Mouse (Mus musculus) forebrain, embryonic 11.5 days (tissue): ENCODE measurements around the gene Pygm. TPM values are rescaled to one million over a fixed set of nuclear protein-coding genes. Genes with fewer than 3 reads are reported as not detected.

Experiments
- ATAC-seq: fragments of 200-750 bp; cut with Nextera tagmentation; replicated peaks from 2 replicates; pipeline ENCODE4 v1.8.0; 2017; ENCODE audit warnings: moderate TSS enrichment; ENCODE audit not compliant: low FRiP score
- DNase-seq: peaks from one replicate; pipeline ENCODE4 v3.0.0-alpha.2; 2017; ENCODE audit warnings: low spot score
- H3K27ac ChIP-seq: fragments of 300-500 bp; sonication (generic); 2 replicates; pipeline ENCODE4 v1.5.1; 2014; ENCODE audit warnings: low read depth, low read length
- H3K27me3 ChIP-seq: fragments of 300-500 bp; sonication (generic); 2 replicates; pipeline ENCODE4 v1.6.1; 2014; ENCODE audit warnings: mild to moderate bottlenecking, low read length, mixed read lengths; ENCODE audit not compliant: control insufficient read depth, insufficient read depth
- H3K36me3 ChIP-seq: fragments of 300-500 bp; sonication (generic); 2 replicates; pipeline ENCODE4 v1.6.1; 2014; ENCODE audit warnings: mild to moderate bottlenecking, low read length, moderate library complexity, mixed read lengths; ENCODE audit not compliant: control insufficient read depth, insufficient read depth
- H3K4me1 ChIP-seq: fragments of 300-500 bp; sonication (generic); replicated peaks from 2 replicates; pipeline ENCODE4 v1.6.1; 2014; ENCODE audit warnings: low read length, mixed read lengths; ENCODE audit not compliant: control insufficient read depth, insufficient read depth
- H3K4me2 ChIP-seq: fragments of 300-500 bp; sonication (generic); 2 replicates; pipeline ENCODE4 v1.6.1; 2014; ENCODE audit warnings: low read depth, mild to moderate bottlenecking, low read length, moderate library complexity, mixed read lengths; ENCODE audit not compliant: severe bottlenecking
- H3K4me3 ChIP-seq: fragments of 300-500 bp; sonication (generic); 2 replicates; pipeline ENCODE4 v1.5.1; 2014; ENCODE audit warnings: low read depth, low read length
- H3K9ac ChIP-seq: fragments of 300-500 bp; sonication (generic); 2 replicates; pipeline ENCODE4 v1.6.1; 2014; ENCODE audit warnings: low read length
- H3K9me3 ChIP-seq: fragments of 300-500 bp; sonication (generic); 2 replicates; pipeline ENCODE4 v1.6.1; 2016; ENCODE audit warnings: low read length, mixed read lengths; ENCODE audit not compliant: control insufficient read depth
- WGBS: fragments of 180-500 bp; shearing (Covaris S2); extraction: QIAGEN DNeasy Blood & Tissue Kit; methylation state at CpG from one replicate; pipeline ENCODE4 v1.1.7; 2014; 5-methylcytosine and 5-hydroxymethylcytosine counted together
- polyA plus RNA-seq: library from polyadenylated mRNA; unstranded; fragments of >200 nt; fragmentation: Nextera tagmentation; extraction: Ambion mirVana; gene quantifications from 2 replicates; pipeline ENCODE4 v1.2.1, GENCODE M21; 2014

Pygm gene
- polyA plus RNA-seq, 1 experiment from 2014 or later = 1.2 TPM

DNA sequence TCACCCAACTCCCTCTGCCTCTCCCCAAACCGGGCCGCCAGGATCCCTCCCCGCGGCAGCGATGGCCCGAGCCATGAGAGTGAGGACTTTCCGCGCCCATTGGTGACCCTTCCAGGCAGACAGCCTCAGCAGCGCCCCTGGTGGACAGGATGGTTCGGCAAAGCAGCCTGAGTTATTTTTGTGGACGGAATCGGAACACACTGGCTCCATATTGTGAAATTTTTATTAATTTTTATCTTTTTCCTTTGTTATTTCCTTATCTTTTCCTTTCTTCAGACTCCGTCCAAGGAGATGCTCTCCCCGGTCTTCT lies 8.0 kb upstream of the Pygm start:
- Histone ChIP-seq H3K4me2 (no peak overlapping the region), H3K9ac (no peak overlapping the region), H3K36me3 (peaks cover 57% of the 10 kb centered on the region), H3K9me3 (no peaks in the 10 kb centered on the region), H3K4me1 (no peaks in the 10 kb centered on the region), H3K27ac (no peak overlapping the region), H3K27me3 (no peaks in the 10 kb centered on the region), H3K4me3 (no peak overlapping the region)
- ATAC-seq = no peak
- WGBS = 80% methylated on average over 14 of the region's 14 CpGs
- DNase-seq = peak; percentile 83

DNA sequence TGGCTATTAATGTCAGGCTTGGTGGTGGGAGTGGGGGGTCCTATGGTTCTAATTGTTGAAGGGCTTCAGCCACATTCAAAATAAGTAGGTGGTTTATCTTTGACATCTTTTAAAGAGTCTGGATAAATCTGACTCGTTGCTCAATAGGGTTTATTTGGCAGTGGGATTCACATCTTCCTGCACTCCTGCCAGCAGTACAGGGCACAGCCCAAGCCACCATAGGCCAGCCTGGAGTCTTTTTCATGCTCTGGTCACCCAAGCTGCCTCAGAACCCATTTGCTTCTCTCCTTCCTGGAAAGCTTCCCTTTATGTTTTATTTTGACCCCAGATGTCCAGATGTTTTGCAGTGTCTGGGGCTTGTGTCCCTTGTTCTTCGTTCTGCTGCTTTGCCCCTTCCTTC lies 7.6 kb upstream of the Pygm start:
- DNase-seq = no peak
- Histone ChIP-seq H3K4me3 (no peak overlapping the region), H3K27ac (no peak overlapping the region), H3K4me1 (no peaks in the 10 kb centered on the region), H3K9me3 (no peaks in the 10 kb centered on the region), H3K4me2 (no peak overlapping the region), H3K36me3 (peaks cover 53% of the 10 kb centered on the region), H3K27me3 (no peaks in the 10 kb centered on the region), H3K9ac (no peak overlapping the region)
- WGBS = 80% methylated on average over 2 of the region's 2 CpGs
- no peak for ATAC-seq

DNA sequence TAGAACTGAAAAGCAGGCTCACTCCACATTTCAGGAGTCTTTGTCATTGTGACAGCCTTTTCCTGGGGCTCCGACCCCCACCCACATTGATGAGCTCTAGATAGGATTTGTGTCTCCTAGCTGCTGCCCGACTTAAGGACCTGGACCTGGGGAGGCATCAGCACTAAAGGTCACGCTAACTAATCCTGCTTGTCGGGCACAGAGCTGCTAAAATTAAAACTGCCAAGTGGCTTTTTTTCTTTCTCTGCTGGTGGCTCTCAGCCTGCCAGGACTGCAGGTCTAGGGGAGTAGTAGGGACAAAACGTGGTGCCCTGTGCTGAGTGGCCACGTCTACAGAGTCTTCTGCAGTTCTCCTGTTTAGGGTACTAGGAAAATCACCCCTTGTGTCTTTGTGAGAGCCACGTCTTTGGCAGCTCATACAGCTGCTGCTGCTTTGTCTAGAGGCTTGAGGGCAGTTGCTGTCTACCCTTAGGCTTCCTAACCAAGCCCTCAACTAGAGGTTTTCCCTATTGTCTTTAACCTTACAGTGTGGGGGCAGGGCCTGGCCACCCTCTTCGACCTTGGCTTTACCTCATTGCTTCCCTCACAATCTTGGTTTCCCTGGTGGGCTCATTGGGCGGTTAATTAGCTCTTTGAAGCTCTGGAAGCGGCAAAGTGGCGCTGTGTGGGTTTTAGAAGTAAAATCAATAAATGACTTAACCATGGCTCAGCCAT lies 6.7 kb upstream of the Pygm start:
- Histone ChIP-seq H3K4me1 (no peaks in the 10 kb centered on the region), H3K4me3 (no peak overlapping the region), H3K9ac (no peak overlapping the region; the same call in 1 of the 2 replicates), H3K36me3 (peaks cover 44% of the 10 kb centered on the region), H3K4me2 (no peak overlapping the region), H3K9me3 (no peaks in the 10 kb centered on the region), H3K27ac (peak overlapping the region; percentile 31; the same call in 1 of the 2 replicates), H3K27me3 (no peaks in the 10 kb centered on the region)
- 51% methylated on average over 11 of the region's 11 CpGs for WGBS
- no peak for DNase-seq
- ATAC-seq = no peak

DNA sequence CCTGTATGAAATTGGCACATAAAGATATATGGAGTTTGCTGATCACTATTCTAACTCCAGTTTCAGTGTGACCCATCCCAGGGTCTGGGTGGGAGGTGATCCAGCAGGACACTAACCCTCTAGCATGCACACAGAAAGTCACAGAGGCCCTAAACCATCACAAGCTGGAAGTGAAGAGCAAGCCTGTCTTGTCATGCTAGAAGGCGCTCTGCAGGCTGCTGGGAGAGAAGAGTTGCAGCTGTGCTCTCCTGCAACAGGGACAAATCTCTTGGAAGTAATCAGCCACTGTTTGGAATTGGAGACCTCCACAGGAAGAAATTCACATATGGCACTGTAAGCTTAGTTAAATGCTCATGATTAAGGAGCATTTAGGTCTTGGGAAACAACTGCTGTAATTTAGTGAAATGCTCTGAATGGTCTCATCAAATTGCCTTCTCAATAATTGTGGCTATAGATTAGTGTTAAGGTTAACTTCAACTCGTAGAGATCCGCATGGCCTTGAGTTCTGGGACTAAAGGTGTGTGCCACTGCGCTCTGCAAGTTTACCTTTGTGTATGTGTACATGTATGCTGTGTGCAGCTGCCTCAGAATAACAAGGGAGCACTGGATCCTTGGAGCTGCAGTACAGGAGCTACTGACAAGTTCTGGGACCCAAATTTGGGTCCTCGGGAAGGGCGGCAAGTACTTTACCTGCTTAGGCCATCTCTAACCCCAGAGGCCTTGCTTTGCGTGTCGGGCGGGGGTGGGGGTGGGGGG lies 3.6 kb upstream of the Pygm start:
- Histone ChIP-seq H3K4me3 (no peak overlapping the region), H3K36me3 (peaks cover 19% of the 10 kb centered on the region), H3K4me1 (no peaks in the 10 kb centered on the region), H3K9me3 (no peaks in the 10 kb centered on the region), H3K27me3 (no peaks in the 10 kb centered on the region), H3K4me2 (no peak overlapping the region), H3K9ac (no peak overlapping the region), H3K27ac (no peak overlapping the region)
- ATAC-seq (no peak), DNase-seq (no peak)
- WGBS = 94% methylated on average over 9 of the region's 9 CpGs

DNA sequence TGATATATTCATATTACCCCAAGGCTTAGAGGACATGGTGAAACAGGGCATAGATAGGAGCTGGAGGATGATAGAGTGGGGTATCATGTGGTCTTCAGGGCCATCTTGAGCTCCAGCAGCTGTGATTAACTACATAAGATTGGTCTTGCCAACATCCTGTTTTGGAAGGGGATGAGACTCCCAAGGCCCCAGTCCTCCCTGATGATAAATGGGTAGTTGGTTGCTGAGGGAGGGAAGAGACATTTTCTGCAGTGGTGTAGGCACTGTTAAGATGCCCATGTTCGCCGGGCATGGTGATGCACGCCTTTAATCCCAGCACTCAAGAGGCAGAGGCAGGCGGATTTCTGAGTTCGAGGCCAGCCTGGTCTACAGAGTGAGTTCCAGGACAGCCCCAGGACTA lies 3.0 kb upstream of the Pygm start:
- Histone ChIP-seq H3K9ac (no peak overlapping the region), H3K9me3 (no peaks in the 10 kb centered on the region), H3K4me2 (no peak overlapping the region), H3K4me1 (no peaks in the 10 kb centered on the region), H3K36me3 (peaks cover 14% of the 10 kb centered on the region), H3K4me3 (no peak overlapping the region), H3K27me3 (no peaks in the 10 kb centered on the region), H3K27ac (no peak overlapping the region)
- no peak for DNase-seq
- no peak for ATAC-seq
- WGBS = 98% methylated on average over 5 of the region's 5 CpGs

DNA sequence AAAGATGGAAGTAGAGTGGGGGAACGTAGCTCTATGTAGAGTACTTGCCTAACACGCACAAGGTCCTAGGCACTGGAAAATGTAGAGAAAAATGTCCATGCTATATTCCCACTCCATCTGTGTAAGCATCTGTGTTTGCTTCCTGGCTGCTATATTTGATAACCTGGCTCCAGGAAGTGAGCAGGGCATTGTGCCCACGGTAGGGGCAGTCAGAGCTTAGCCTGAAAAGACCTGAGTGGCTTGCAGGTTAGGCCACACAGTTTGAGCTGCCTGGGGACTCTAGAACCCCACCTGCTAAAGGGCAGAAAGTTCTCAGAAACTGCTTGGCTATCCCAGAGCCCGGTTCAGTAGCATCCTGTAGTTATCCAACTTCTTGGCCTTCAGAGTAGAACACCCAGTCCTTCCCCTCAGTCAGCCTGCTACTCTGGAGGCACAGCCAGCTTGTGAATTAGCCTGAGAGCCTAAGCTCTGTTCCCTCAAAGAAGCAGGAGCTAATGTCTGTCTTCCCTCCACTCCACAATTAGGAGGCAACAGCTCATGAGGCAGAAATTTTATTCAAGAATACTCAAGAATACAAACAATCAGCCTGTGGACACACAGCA lies 1.8 kb upstream of the Pygm start:
- Histone ChIP-seq H3K9me3 (no peaks in the 10 kb centered on the region), H3K4me3 (no peak overlapping the region), H3K4me1 (no peaks in the 10 kb centered on the region), H3K4me2 (no peak overlapping the region), H3K27ac (no peak overlapping the region), H3K36me3 (peaks cover 7% of the 10 kb centered on the region; the same call in 1 of the 2 replicates), H3K9ac (no peak overlapping the region), H3K27me3 (no peaks in the 10 kb centered on the region)
- ATAC-seq (no peak), DNase-seq (no peak)
- 86% methylated on average over 4 of the region's 4 CpGs for WGBS

DNA sequence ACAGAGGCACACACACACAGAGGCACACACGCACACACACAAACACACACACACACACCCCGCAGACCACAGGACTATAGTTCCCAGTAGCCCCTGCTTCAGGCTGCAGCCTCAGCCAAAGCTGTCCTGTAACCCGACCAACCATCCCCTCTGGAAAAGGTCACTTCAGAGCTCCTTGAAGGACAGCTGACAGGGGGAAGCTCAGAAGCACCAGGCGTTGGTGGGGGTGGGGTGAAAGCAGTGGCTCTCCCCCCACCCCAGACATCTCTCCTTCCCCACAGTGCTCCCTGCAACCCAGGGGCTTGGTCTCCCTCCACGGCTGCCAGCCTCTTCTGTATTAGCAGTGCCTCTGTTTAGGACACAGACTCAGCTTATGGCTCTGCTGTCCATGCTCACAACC lies 729 bp upstream of the Pygm start:
- WGBS = 54% methylated on average over 5 of the region's 5 CpGs
- 0 out of 2 replicates have a peak, but pooled peaks cover 1% of the 10 kb centered on the region for H3K36me3 ChIP-seq
- H3K9ac ChIP-seq = no peak overlapping the region
- no peaks in the 10 kb centered on the region for H3K9me3 ChIP-seq
- H3K4me1 ChIP-seq = no peaks in the 10 kb centered on the region
- no peak overlapping the region for H3K4me3 ChIP-seq
- no peak for ATAC-seq
- peak; percentile 53 for DNase-seq
- H3K27ac ChIP-seq = no peak overlapping the region
- H3K27me3 ChIP-seq = no peaks in the 10 kb centered on the region
- no peak overlapping the region for H3K4me2 ChIP-seq

DNA sequence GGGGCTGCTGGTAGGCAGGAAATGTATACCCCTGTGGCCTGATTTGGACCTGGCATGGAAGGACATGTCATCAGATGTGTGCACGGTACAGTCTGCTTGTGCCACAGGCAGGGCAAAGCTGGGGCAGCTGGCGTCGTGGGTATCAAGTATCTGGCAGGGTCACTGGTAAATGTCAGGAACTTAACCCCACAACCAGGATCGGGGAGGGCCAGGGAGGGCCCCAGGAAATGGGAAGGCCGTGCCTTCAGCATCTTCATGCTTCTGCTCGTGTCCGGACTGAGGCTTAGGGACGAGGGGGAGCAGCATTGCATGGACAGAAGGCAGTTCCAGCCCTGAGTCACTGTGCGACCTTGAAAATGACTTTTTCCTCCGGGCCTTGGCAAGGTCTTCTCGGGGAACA lies 755 bp downstream of the Pygm start:
- H3K9ac ChIP-seq = no peak overlapping the region
- peaks cover 4% of the 10 kb centered on the region for H3K4me1 ChIP-seq
- no peaks in the 10 kb centered on the region for H3K36me3 ChIP-seq
- H3K27me3 ChIP-seq = no peaks in the 10 kb centered on the region
- no peaks in the 10 kb centered on the region for H3K9me3 ChIP-seq
- no peak overlapping the region for H3K4me3 ChIP-seq
- DNase-seq (peak; percentile 47), ATAC-seq (no peak)
- H3K4me2 ChIP-seq = no peak overlapping the region
- H3K27ac ChIP-seq = no peak overlapping the region
- WGBS = 82% methylated on average over 11 of the region's 11 CpGs
